Mouse (Mus musculus) left cerebral cortex, adult 11 months (tissue): ENCODE measurements at regions not wholly inside any gene's neighbourhood (a gene's known extent, or its start where the extent isn't known, plus 50 kb on each side); places are given as distances from the start of the nearest gene placed in this dataset.
A peak's percentile ranks its signal among the peaks of the same experiment; 100 is the strongest.

Experiments used
- DNase-seq: peaks from one replicate; pipeline ENCODE4 v3.0.0; 2022; ENCODE audit warnings: low spot score

DNA sequence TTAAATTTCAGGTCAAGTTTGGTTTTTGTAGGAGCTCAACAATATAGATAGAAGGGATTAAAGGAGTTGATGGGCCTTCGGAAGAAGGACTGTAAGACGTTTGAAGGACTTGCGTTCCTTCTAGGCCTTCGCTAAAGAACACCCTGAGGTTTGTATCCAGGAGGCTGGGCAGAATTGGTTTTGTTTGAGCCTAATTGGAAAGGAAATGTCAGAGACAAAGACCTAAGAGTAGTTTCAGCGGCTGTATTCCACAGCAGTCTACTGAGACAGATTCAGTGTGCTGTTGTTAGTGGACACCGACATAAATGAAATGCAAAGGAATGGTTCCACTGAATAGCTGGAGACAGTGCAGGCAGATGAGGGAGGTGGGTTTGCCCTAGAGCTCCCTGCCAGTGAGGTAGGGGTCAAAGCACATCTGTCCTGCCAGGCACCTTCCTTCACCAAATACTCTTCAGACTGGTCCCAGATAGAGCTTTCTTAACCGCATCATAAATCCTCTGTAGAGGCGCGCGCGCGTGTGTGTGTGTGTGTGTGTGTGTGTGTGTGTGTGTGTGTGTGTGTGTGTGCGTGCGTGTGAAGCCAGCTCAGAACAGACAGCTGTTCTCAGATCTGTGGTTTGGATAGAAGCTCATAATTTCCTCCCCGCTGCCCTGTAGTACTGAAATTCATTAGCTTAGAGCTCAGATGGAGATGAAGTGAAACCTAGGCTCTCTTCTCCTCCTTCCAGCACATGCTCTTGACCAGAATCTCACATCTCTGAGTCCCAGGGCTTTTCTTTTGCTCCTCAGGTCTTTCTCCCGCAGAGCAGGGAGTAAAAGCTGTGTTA lies 209.7 kb downstream of the Ktn1 start:
- no peak for DNase-seq

DNA sequence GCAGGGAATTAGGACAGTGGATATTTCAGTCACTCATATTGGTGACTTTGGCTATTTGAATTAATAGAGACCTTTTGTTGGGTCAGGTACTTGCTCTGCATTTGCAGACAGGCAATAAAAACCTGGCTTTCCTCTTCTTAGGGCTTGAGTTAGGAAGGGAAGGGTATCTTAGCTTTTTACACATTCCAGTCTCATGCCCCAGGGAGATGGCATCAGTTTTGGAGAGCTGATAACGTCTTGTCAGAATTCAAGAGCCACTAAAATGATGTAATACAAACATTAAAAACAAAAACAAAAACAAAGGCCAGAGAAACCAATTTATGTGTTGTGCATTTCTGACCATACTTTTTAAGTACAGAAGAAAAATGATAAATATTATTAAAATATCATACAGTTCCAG lies 214.3 kb downstream of the Ktn1 start:
- no peak for DNase-seq

DNA sequence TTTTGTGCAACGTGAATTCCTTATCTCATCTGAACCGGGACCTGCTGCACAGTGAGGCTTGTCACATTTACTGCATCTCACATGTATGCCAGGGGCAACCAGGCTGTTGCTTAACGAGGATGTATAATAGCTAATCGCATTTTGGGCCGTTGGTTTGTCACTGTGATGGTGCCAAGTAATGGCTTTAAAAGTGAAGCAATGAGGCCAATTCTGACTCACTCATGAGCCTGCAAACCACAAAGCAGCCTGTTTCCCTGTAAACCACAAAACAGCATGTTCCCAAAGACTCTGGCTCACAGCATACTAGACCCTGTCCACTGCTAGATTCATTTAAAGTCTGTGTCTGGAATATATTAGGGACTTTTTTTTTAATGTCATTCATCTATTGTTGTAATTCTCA lies 214.8 kb downstream of the Ktn1 start:
- peak; percentile 3 for DNase-seq

DNA sequence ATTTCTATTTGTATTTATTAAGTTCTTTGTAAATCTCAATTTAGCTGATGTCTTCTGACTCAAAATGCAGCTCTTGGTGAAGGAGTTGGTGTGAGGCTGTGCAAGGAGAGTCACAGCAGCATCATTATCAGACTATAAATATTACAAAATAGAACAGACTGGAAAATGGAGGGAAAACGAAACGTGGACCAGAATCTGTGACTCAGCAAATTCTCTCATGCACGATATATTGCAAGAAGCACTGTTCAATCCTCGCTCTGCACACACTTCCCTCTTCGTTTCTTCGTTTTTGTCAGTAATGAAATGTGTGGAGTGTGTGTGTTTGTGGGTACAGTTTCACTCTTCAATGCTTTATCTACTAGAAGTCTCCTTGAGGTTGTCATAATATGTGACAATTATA lies 215.5 kb downstream of the Ktn1 start:
- DNase-seq, result no peak

DNA sequence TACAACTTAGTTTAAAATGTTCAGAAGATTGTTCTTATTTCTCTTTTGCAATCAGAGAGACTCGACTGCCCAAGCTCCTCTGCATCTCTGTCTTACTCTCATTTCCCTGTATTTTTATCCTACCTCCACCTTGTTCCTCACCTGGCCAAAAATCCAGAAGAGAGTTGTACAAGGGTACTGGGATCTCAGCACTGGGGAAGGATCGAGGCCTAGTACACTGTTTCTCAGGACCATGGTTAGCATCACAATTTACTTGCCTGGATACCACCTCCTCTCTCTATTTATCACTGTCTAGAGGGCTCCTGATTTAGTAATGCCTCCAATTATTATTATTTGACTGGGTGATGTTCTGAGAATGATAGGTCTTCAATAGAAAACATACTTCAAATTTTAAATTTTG lies 218.8 kb downstream of the Ktn1 start:
- DNase-seq, result no peak

DNA sequence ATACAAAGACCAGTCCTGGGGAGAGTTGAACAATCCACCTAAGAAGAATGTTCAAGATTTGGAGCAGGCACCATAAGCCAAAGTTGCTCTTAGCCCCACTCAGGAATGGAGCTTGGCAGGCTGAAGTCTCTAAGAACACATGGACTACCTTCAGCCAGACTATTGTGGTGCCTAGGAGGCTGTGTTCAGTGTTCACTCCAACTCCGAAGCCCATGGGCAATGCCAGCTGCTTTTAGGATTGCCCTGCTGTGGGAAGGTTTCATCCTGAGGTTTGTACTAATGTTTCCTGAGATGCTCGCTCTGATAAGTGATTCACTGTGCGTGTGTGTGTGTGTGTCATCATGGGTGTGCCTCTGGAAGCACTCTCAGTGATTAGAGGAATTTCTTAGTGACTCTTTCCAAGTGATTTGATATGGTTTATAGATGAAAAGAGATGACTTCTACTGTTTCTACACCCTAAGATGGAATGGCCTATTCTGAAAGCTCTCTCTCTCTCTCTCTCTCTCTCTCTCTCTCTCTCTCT lies 220.1 kb downstream of the Ktn1 start:
- DNase-seq, result no peak

DNA sequence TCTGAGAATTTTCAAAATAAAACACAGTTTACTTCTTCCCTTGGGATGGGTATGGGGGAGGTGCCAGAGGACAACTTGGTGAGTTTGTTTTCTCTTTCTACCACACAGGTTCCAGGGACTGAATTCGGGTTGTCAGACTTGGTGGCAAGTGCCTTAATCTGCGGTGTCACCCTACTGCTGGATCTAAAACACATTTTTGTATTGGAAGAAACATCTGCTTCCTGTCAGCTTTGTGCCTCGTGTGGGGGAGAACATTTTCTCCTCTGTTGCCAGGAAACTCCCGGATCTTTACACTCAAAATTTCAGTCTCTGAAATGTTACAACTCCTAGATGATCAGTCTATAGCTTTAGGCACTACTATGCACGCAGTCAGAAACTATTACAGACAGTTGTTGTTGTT lies 228.3 kb downstream of the Ktn1 start:
- DNase-seq, result no peak

DNA sequence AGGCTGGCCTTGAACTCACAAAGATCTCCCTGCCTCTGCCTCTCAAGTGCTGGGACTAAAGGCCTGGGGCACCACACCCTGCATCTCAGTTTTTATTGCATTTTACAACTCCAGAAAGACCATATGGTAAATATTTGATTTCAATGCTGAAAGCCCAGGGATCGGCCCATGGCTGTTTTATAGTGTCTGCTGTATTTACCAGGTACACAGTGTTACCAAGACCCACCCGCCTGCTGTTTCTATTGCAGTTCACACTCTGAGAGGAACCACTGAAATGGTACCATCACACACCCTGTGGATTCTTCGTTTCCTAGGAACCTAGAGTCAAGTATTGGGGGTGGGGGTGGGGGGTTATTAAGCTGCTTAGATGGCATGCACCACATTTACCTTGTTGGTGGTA lies 228.9 kb downstream of the Ktn1 start:
- DNase-seq, result no peak

DNA sequence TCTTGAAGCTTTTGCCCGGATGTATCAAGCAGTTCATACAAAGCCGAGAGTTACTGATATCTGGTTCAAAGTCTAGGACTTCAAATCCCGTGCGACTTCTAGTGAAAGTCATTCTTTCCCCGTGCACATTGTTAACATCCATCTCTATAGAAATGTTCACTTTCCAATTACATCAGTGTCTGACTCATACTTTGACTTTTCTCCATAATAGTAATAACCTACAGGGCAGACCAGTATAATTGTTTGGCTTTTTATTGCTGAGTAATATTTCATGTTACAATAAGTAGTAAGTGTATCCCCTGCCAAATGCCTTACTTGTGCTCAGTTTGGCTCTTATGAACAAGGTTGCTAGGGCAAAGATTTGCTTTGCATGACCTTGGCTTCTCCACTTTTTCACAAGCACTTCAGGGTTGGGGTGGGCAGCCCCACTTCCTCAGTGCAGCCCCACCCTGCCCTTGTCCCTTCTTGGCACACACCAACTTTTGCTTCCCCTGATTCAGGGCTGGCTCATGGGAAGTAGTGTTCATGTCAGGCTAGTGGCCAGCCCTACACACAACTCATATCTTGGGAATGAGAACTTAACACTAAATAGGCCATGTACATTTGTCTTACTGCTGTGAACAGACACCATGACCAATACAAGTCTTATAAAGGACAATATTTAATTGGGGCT lies 229.7 kb downstream of the Ktn1 start:
- DNase-seq, result no peak

DNA sequence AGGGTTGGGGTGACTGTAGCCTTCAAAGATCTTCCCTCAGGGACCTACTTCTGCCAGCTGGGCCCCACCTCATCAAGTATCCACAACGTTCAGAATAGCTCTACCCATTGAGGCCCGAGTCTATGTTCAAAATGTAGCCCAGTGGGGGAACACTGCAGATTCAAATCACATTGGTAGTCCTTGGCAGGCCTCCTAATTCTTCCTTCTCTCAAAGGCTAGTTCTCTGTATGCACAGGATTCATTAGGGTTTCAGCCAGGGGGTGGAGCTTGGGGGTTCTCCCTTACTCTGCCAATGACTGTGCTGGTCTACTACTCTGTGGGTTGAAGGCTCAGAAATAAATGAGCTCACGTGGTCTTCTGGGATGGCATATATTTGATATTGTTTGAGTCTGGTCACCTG lies 235.3 kb upstream of the Peli2 start:
- DNase-seq, result no peak

DNA sequence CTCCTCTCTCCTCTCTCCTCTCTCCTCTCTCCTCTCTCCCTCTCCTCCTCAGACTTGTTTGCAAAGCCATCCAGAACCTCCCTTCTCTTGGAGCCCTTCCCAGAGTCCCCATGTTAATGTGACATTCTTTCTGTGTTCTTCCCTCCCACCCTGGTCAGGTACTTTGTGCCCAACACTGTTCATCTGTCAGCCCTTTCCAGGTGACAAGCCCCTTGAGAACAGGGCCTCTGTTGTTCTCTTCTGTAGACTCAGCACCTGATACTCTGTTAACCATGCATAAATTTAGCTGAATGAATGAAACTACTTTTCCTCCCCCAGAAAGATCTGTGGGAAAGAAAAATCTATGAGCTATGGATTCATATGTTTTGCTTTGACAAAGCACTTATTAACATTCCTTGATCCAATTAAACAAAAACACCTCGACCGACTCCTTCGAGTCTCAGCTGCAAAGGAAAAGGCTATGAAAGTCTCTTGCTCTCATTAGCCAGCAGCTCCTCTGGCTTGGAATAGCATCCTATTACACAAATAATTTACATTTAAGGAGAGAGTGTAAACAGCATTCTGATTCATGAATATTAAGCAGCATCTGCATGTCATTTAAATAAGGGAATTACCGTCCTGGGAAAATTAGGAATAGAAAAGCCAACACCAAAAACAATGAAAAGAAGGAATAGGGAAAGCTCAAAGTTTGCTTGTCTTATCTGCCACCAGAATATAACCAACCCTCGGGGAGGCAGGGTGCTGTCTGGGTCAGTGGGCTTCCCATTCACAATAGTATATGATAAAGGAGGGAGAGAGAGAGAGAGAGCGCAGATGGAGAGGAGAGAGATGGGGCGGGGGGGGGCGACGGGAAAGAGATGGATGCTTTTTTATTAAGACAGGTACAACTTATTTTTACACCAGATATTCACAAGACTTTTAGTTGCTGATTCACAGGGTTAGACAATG lies 230.1 kb upstream of the Peli2 start:
- DNase-seq, result no peak

DNA sequence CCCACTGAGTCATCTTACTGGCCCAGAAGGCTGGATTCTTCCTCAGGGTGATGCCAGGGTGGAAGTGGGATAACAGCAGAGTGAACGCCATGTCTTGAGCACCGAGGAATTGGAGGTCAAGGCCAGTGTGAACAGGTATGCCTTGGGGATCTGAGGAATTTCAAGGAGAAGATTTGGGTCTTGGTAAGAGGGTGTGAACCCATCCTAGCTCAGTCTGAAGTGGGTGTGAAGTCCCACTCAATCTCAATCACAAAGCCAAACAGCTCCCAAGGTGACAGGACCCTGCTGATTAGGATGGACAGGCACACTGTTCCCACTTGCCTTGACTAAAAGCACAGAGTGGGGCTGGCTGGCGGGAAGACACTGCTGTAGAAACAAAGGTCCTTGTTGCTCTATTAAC lies 224.0 kb upstream of the Peli2 start:
- DNase-seq, result no peak

DNA sequence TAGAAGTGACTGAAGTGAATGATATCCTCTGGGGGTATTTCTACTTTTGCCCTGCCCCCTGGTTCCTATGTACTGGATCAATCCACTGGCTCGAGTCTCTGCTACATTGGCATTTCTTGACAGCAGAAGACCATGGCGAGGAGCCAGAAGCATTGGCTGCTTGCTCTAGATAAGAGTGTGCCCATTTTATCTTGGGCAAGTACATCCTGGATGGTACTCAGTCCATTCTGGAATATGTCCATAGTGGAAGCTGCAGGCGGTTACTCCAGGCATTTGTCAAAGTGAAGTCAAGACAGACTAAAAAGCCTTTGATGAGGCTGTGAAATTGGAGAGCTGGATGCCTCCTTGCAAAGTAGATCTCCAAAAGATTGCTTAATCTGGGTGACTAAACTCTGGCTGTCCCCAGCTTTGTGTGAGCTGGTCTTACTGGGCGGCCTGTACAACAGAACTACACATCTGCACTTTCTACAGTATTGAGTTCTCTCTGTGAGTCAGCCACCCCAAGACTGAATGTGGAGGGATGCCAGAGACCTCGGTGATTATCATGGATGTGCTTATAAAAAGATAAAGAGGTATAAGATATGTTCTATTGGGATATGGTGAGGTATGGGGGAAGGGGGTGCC lies 222.6 kb upstream of the Peli2 start:
- no peak for DNase-seq

DNA sequence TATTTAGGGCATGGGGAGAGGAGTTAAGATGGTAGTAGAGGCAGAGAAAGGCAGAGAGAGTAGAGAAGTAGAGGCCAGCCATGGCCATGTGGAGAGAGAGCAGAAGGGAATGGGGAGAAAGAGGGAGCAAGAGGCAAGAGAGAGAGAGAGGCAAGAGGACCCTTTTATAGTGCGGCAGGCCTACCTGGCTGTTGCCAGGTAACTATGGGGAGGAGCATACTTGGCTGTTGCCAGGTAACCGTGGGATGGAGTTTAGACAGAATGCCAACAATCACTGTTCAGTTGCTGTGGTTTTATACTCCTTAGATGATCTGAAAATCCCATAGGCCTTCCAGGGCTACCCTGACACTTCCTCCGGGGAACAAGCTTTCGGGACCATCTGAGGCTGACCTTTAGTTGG lies 222.0 kb upstream of the Peli2 start:
- no peak for DNase-seq

DNA sequence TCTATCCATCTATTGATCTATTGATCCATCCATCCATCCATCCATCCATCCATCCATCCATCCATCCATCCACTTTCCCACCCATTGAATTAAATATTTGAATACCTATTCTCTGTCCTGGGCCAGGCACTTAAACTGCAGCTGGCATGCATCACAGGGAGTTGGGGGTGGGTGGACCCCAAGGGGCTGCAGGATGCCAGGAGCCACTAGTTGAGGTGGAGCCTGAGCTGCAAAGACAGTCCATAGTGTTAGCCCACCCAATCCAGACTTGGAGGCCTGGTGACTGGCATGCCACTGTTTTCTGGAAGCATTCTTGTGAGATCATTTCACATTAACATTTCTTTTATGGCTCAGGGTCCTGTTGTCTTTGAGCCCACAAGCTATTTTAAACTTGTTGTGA lies 215.3 kb upstream of the Peli2 start:
- DNase-seq, result no peak

DNA sequence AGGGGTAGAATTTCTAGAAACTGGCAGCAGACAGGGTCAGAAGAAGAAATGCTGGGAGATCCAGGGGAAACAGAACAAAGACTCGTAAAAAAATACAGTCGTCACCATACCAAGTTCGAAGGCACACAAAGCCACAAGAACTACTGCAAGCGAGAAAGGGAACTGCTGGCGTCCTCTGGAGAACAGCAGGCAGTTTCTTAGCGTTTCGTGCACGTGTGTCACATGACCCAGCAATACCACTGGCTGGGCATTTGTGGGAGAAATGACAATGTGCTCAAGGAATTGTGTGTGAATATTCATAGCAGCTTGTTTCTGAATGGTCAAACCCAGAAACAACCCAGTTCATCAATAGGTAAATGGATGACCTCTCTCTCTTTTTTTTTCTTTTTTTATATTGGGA lies 211.5 kb upstream of the Peli2 start:
- DNase-seq, result no peak

DNA sequence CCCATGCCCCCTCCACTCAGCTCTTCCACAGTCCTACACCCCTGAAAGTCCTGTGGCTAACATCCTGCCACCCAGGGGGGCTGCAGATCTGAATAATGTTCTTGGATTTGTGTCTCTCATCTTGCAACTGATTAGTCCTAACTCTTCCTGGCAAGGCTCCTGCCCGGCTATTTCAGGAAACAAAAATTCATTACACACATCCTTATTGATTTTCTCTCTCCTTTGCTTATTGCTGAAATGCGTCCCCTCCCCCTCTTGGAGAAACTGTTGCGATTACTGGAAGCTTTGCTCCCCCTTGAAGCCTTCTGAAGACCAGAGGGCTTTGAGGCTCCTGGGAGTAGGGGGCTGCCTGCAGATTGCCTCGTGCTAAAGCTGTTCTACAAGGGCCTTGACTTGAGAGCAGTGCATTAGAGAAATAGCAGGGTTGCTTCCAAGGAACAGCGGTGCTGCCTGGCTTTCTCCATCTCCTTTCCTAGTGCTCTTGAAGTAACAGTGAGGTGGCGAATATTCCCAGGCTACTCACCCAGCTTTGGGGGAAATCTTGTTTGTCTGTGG lies 209.8 kb upstream of the Peli2 start:
- no peak for DNase-seq

DNA sequence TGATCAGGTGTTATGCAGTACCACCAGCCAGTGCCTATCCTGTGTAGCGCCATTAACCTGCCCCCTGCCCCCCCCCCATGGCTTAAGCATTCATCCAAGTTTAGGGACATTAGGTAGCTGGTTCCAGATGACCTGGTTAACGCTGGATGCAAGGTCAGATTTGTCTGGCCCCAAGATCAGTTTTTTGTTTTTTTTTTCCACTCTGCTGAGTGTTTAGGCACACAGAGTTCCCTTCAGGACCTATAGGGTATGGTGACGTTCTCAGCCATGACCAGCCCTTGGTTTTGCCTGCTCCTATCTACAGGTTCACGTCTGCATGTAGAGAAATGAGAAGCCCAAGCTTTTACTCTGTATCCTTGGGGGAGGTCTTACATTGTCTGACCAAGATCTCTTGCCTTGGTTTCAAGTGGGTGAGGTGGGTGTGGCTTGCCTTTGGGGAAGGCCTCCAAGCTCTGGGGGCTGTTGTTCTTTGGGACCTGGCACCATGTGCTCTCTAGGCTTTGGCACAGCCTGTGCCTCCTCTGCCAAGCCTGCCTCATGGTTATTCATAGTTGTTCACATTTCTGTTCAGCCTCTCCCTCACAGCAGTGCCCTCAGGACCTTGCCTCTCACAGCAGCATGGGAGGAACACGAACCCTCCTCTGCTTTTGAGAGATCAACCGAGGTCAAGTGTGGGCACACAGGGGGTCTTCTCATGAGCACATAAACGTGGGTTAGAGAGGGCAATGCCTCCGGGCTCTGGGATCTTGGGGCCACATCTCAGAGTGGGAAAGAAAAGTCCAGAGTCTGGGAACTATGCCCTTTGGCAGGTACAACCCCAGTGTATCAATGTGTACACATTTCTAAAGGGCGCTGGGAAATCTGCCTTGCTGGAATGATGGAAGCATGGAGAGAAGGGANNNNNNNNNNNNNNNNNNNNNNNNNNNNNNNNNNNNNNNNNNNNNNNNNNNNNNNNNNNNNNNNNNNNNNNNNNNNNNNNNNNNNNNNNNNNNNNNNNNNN lies 208.8 kb upstream of the Peli2 start:
- peak; percentile 63 for DNase-seq

DNA sequence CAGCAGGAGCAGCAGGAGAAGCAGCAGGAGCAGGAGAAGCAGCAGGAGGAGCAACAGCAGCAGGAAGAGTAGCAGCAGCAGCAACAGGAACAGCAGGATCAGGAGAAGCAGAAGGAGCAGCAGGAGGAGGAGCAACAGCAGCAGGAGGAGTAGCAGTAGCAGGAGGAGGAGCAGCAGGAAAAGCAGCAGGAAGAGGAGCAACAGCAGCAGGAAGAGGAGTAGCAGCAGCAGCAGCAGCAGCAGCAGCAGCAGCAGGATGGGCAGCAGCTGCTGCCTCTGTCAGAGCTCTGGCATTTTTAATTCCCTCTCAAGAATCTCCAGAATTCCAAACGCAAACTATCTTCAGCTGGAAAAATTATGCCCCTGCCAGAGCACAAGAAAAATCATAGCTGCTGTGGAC lies 205.0 kb upstream of the Peli2 start:
- DNase-seq, result no peak

DNA sequence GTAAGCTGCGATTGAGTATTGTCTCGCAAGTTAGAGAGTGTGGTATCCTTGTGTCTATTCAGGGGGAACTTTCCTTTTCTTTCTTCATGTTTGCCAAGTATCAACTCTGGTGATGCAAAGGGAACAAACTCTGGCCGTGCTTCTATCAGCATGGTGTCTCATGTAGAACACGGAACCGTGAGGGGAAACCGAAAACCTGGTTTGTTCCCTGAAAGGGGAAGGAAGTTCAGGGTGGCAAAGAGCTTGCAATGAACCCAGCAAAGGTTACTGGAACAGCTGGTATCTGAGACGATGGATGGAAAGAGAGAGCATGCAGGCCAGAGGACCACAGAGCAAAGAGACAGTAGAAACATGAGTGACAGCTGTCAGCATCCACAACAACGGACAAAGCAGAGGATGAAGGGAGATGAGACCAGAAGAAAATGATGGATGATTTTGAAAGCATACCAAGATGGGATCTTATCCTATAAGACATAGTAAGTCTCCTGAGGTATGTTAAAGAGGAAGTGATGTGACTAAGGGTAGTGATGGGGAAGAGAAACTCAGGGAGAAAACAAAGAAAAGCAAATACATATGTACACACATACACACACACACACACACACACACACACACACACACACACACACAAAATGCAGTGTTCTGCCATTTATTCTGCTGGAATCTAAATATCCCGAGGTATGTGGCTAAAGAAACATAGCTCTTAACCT lies 199.8 kb upstream of the Peli2 start:
- DNase-seq, result no peak
